Mouse (Mus musculus): ENCODE measurements around the gene Pld6. TPM values are rescaled to one million over a fixed set of nuclear protein-coding genes. Genes with fewer than 3 reads are reported as not detected.

Gene Pld6
- 0.69 and 0.96 TPM in 2 replicates for polyA plus RNA-seq (2012; rRNA removed)

- TF ChIP-seq POLR2A (IDR thresholded peaks at IDR 0.05; ENCODE audit: low read depth, low read length) (no peak), CTCF (IDR thresholded peaks at IDR 0.05; ENCODE audit: extremely low read depth, insufficient read depth, insufficient read length, insufficient replicate concordance) (no peak)
- no peak within 1 kb of the TSS for H3K27ac ChIP-seq (ENCODE audit: insufficient read depth, low read length)
- 2% methylated on average over 51 of the region's 51 CpGs for WGBS
These were observed at the start of gene Pld6 for GRCm38 (mm10) chr11:59787199-59787781. Gene Pld6, minus strand, starts transcription at chr11:59787645.

DNA sequence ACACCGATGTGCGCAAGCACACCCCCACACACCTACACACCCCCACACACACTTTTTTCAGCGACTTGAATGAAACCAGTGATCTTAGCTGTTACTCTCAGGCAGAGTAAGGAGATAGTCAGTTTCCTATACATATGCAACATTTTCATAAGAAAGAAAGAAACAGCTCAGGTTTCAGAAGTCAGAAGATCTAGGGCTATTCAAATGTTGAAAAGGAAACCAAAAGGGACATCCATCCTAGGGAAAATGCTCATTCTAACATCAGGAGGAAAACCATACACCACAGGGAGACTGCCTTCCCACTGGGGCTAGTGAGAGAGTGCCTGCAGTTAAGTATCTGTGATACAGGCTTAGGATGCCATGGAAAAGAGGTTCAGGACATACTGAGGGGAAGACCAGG lies 34.2 kb upstream of the Pld6 start:
- Histone ChIP-seq H3K4me1 (ENCODE audit: control insufficient read depth, insufficient read depth, insufficient read length) (no peaks in the 10 kb centered on the region), H3K36me3 (ENCODE audit: control insufficient read depth, insufficient read depth, low read length) (peaks cover 47% of the 10 kb centered on the region), H3K4me3 (ENCODE audit: extremely low read depth, insufficient read depth, insufficient read length) (no peak overlapping the region), H3K27me3 (ENCODE audit: control insufficient read depth, insufficient read depth, low read length) (no peaks in the 10 kb centered on the region), H3K27ac (ENCODE audit: insufficient read depth, low read length) (no peak overlapping the region)
- WGBS, result 90% methylated on average over 3 of the region's 3 CpGs
- DNase-seq (ENCODE audit: low read depth in 1 of 2, low spot score in 2 of 2), result no peak
- no peak for TF ChIP-seq POLR2A (IDR thresholded peaks at IDR 0.05; ENCODE audit: low read depth, low read length)
- TF ChIP-seq CTCF (IDR thresholded peaks at IDR 0.05; ENCODE audit: extremely low read depth, insufficient read depth, insufficient read length, insufficient replicate concordance), result no peak

More at GRCm38 (mm10) chr11:59787199-59787781, at the start of gene Pld6:
- Histone ChIP-seq H3K4me3 (ENCODE audit: extremely low read depth, insufficient read depth, insufficient read length) (peak within 1 kb of the TSS; percentile 46; the same call in 1 of the 2 replicates), H3K4me1 (ENCODE audit: control insufficient read depth, insufficient read depth, insufficient read length) (peaks cover 7% of the 10 kb centered on the region; the same call in 1 of the 2 replicates), H3K36me3 (ENCODE audit: control insufficient read depth, insufficient read depth, low read length) (peaks cover 4% of the 10 kb centered on the region), H3K27me3 (ENCODE audit: control insufficient read depth, insufficient read depth, low read length) (peaks cover 7% of the 10 kb centered on the region)
- DNase-seq (ENCODE audit: low read depth in 1 of 2, low spot score in 2 of 2), result peak in 1 of 2 experiments; percentile 36

DNA sequence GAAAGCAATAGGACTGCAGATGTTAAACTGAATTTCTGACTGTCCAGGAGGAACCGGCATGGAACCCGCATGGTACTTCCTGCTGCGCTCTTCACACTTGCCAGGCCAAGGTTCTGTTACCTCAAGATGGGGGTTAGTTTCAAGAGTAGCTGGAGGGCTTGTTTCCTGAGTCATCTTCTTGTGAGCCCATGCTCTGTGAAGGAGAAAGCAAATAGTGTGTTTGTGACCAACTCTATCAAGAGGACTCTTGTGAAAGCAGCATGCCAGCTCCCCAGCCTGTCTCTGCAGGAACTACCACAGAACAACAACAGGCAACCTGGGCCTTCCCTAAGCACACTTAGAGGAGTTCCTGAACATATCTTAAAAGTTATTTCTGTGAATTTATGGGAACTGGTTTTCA lies 30.5 kb upstream of the Pld6 start:
- peaks cover 26% of the 10 kb centered on the region for H3K36me3 ChIP-seq (ENCODE audit: control insufficient read depth, insufficient read depth, low read length)
- 92% methylated on average over 3 of the region's 3 CpGs for WGBS

GRCm38 (mm10) chr11:59815482-59816065 lies 28.1 kb upstream of the Pld6 start:
- H3K27me3 ChIP-seq (ENCODE audit: control insufficient read depth, insufficient read depth, low read length), result no peaks in the 10 kb centered on the region
- 86% methylated on average over 6 of the region's 6 CpGs for WGBS
- H3K4me3 ChIP-seq (ENCODE audit: extremely low read depth, insufficient read depth, insufficient read length), result no peak overlapping the region
- peaks cover 2% of the 10 kb centered on the region; the same call in 1 of the 2 replicates for H3K4me1 ChIP-seq (ENCODE audit: control insufficient read depth, insufficient read depth, insufficient read length)
- peaks cover 17% of the 10 kb centered on the region for H3K36me3 ChIP-seq (ENCODE audit: control insufficient read depth, insufficient read depth, low read length)
- H3K27ac ChIP-seq (ENCODE audit: insufficient read depth, low read length), result no peak overlapping the region
- no peak for DNase-seq (ENCODE audit: low read depth in 1 of 2, low spot score in 2 of 2)
- TF ChIP-seq POLR2A (IDR thresholded peaks at IDR 0.05; ENCODE audit: low read depth, low read length) (no peak), CTCF (IDR thresholded peaks at IDR 0.05; ENCODE audit: extremely low read depth, insufficient read depth, insufficient read length, insufficient replicate concordance) (no peak)

More for the DNA sequence above, 30.5 kb upstream of the Pld6 start:
- no peak for DNase-seq (ENCODE audit: low read depth in 1 of 2, low spot score in 2 of 2)
- no peak overlapping the region for H3K4me3 ChIP-seq (ENCODE audit: extremely low read depth, insufficient read depth, insufficient read length)
- H3K27me3 ChIP-seq (ENCODE audit: control insufficient read depth, insufficient read depth, low read length), result no peaks in the 10 kb centered on the region
- no peak for TF ChIP-seq POLR2A (IDR thresholded peaks at IDR 0.05; ENCODE audit: low read depth, low read length)
- no peak for TF ChIP-seq CTCF (IDR thresholded peaks at IDR 0.05; ENCODE audit: extremely low read depth, insufficient read depth, insufficient read length, insufficient replicate concordance)
- H3K27ac ChIP-seq (ENCODE audit: insufficient read depth, low read length), result no peak overlapping the region
- no peaks in the 10 kb centered on the region for H3K4me1 ChIP-seq (ENCODE audit: control insufficient read depth, insufficient read depth, insufficient read length)

GRCm38 (mm10) chr11:59814936-59815335 lies 27.5 kb upstream of the Pld6 start:
- Histone ChIP-seq H3K4me1 (ENCODE audit: control insufficient read depth, insufficient read depth, insufficient read length) (peaks cover 2% of the 10 kb centered on the region; the same call in 1 of the 2 replicates), H3K4me3 (ENCODE audit: extremely low read depth, insufficient read depth, insufficient read length) (no peak overlapping the region), H3K36me3 (ENCODE audit: control insufficient read depth, insufficient read depth, low read length) (peaks cover 13% of the 10 kb centered on the region), H3K27me3 (ENCODE audit: control insufficient read depth, insufficient read depth, low read length) (no peaks in the 10 kb centered on the region), H3K27ac (ENCODE audit: insufficient read depth, low read length) (no peak overlapping the region)
- no peak for TF ChIP-seq POLR2A (IDR thresholded peaks at IDR 0.05; ENCODE audit: low read depth, low read length)
- TF ChIP-seq CTCF (IDR thresholded peaks at IDR 0.05; ENCODE audit: extremely low read depth, insufficient read depth, insufficient read length, insufficient replicate concordance), result no peak
- 89% methylated on average over 6 of the region's 6 CpGs for WGBS
- no peak for DNase-seq (ENCODE audit: low read depth in 1 of 2, low spot score in 2 of 2)

DNA sequence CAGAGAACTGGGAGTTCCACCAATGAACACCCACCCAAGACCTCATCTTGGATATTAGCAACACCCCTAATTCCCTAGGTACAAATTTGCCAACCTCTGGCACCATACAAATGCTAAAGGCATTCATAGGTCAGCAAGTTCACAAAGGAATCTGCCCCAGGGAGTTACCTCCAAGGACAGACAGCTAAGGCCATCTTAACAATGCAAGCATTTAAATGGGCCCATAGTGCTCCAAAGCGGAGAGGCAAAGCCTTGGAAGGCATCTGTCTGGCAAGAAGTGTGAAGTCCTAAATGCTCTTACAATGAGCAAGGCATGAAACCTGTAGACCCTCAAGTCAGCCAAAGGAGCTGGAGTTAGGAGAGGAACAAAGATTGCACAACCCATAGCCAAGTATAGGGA lies 26.9 kb upstream of the Pld6 start:
- WGBS, result 90% methylated on average over 1 of the region's 1 CpGs
- TF ChIP-seq CTCF (IDR thresholded peaks at IDR 0.05; ENCODE audit: extremely low read depth, insufficient read depth, insufficient read length, insufficient replicate concordance), result no peak
- TF ChIP-seq POLR2A (IDR thresholded peaks at IDR 0.05; ENCODE audit: low read depth, low read length), result no peak
- no peak for DNase-seq (ENCODE audit: low read depth in 1 of 2, low spot score in 2 of 2)
- Histone ChIP-seq H3K27me3 (ENCODE audit: control insufficient read depth, insufficient read depth, low read length) (no peaks in the 10 kb centered on the region), H3K4me1 (ENCODE audit: control insufficient read depth, insufficient read depth, insufficient read length) (peaks cover 2% of the 10 kb centered on the region; the same call in 1 of the 2 replicates), H3K27ac (ENCODE audit: insufficient read depth, low read length) (no peak overlapping the region), H3K36me3 (ENCODE audit: control insufficient read depth, insufficient read depth, low read length) (peaks cover 9% of the 10 kb centered on the region), H3K4me3 (ENCODE audit: extremely low read depth, insufficient read depth, insufficient read length) (no peak overlapping the region)

GRCm38 (mm10) chr11:59813276-59813675 lies 25.8 kb upstream of the Pld6 start:
- 87% methylated on average over 3 of the region's 3 CpGs for WGBS
- Histone ChIP-seq H3K27me3 (ENCODE audit: control insufficient read depth, insufficient read depth, low read length) (no peaks in the 10 kb centered on the region), H3K4me1 (ENCODE audit: control insufficient read depth, insufficient read depth, insufficient read length) (peaks cover 6% of the 10 kb centered on the region; the same call in 1 of the 2 replicates), H3K36me3 (ENCODE audit: control insufficient read depth, insufficient read depth, low read length) (peaks cover 7% of the 10 kb centered on the region), H3K4me3 (ENCODE audit: extremely low read depth, insufficient read depth, insufficient read length) (no peak overlapping the region), H3K27ac (ENCODE audit: insufficient read depth, low read length) (no peak overlapping the region)
- no peak for DNase-seq (ENCODE audit: low read depth in 1 of 2, low spot score in 2 of 2)
- TF ChIP-seq POLR2A (IDR thresholded peaks at IDR 0.05; ENCODE audit: low read depth, low read length), result no peak
- TF ChIP-seq CTCF (IDR thresholded peaks at IDR 0.05; ENCODE audit: extremely low read depth, insufficient read depth, insufficient read length, insufficient replicate concordance), result no peak
